Mouse (Mus musculus): ENCODE results near the gene Tmem178b.

DNA sequence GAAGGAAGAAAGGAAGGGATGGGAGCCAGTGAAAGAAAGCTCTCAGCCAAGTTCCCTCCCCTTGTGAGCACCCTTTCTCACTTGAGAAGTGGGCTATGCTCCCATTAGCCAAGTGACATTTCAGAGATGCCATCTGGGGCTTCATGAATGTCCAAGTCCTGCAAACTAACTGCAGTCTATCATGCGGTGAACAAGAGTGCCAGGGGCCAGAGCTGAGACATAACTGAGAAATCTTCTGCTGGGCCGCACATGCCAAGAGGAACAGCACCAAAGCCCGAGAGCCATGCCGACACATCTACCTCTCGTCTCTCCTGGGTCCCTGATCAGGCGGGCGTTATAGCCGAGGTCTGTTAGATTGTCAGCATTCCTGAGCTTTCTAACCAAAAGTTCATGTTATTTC is 279.2 kb downstream of the Tmem178b start:
- TF ChIP-seq EP300 (IDR thresholded peaks at IDR 0.05; ENCODE audit: low read depth) (no peak), CTCF (IDR thresholded peaks at IDR 0.05; ENCODE audit: low read depth) (no peak)
